In the genomic region with DNA sequence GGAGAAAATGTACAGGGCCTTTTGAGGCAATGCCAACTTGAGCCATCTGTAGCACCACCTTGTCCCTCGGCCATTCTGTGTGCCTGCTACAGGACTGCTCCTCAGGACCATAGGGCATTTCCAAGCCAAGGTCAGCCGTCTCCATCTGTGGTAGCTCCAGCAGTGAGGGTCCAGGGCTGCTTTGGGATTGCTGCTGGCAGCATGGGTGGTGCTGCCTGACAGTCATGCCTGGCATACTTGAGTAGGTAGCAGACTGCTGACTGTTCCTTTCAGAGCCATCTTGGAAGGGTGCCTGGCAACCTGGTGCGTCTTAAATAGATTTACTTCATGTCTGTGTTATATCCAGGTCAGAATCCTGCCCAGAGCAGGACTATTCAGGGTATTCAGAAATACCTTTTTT, we compare ENCODE assay signal across 13 mouse cellular contexts. TPM values are rescaled to one million over a fixed set of nuclear protein-coding genes. Genes with fewer than 3 reads are reported as not detected.
A peak's percentile ranks its signal among the peaks of the same experiment; 100 is the strongest.
DNase-seq lines count a peak whose midpoint lies in the region; ATAC-seq and TF ChIP-seq lines count a peak whose summit lies in the region.
"Had no signal": no experiment of that assay in that cellular context is flagged by ENCODE, and none has a peak within 500 bp of the region (broad histone marks: within the 10 kb centered on the region; RNA-seq: fewer than 3 reads in every experiment).

No protein-coding gene starts in this region.

- TF ChIP-seq CTCF in G1E (IDR thresholded peaks at IDR 0.05; ENCODE audit: low read depth, low read length) = no peak

- H3K27me3 ChIP-seq in G1E (ENCODE audit: insufficient read depth, low read length) = peaks cover 2% of the 10 kb centered on the region; the same call in 1 of the 2 replicates
- H3K27me3 ChIP-seq: midbrain, embryonic 12.5 days had no signal

- H3K9me3 ChIP-seq in G1E (replicated peaks) = peaks cover 2% of the 10 kb centered on the region; the same call in 1 of the 2 replicates
- H3K9me3 ChIP-seq: midbrain, embryonic 12.5 days had no signal

- no peak overlapping the region for H3K4me3 ChIP-seq in G1E (ENCODE audit: low read depth, low read length)
- H3K4me3 ChIP-seq: midbrain, embryonic 12.5 days had no signal

- ATAC-seq in G1E (ENCODE audit: extremely low read depth, insufficient number of reproducible peaks, low FRiP score, poor library complexity, severe bottlenecking) = peak; percentile 4; the same call in 1 of the 2 replicates

- H3K36me3 ChIP-seq in G1E (replicated peaks) = no peaks in the 10 kb centered on the region
- H3K36me3 ChIP-seq: midbrain, embryonic 12.5 days had no signal

- H3K4me1 ChIP-seq in G1E (ENCODE audit: insufficient read depth, low read depth, low read length) = no peaks in the 10 kb centered on the region
- H3K4me1 ChIP-seq: midbrain, embryonic 12.5 days had no signal

- intact Hi-C loops in left cerebral cortex, postnatal 10 days (cut with DNase I) = no loop called here

- peak; percentile 78 for DNase-seq in gastrocnemius, adult 18-20 months (ENCODE audit: low spot score)
- DNase-seq in gastrocnemius, postnatal 4 days (ENCODE audit: low spot score in 2 of 2) = no peak
- DNase-seq in G1E (ENCODE audit: low spot score) = no peak
- peak; percentile 93 to 95 for DNase-seq in cerebellum, postnatal 10 days
- peak; percentile 8 to 51 for DNase-seq in left cerebral cortex, postnatal 10 days (ENCODE audit: extremely low spot score in 1 of 2, low spot score in 2 of 2)
- DNase-seq in B cell, adult 2 months = no peak
- no peak for DNase-seq in Muller cell, postnatal 12 days (ENCODE audit: inconsistent ontology term)
- DNase-seq in thymus, postnatal 14 days = no peak
- DNase-seq: heart, postnatal 14 days had no signal

RNA-seq across cellular contexts. Expression of gene Cstl1, which starts 7.2 kb away (rescaled TPM):
- total RNA-seq in gastrocnemius, adult 18-20 months (2021) = not detected
- total RNA-seq in gastrocnemius, postnatal 4 days (2021) = under 1 TPM; 0.44 to 0.83 TPM
- not detected in 2 replicates for total RNA-seq in G1E (2014; fragmentation: Nextera tagmentation)
- not detected in 2 replicates for total RNA-seq in G1E (2017)
- polyA plus RNA-seq in G1E (2012) = not detected in 2 replicates
- total RNA-seq in left cerebral cortex, postnatal 10 days (2021) = not detected
- total RNA-seq: heart, postnatal 14 days had no signal
- polyA plus RNA-seq: liver, embryonic 16.5 days; midbrain, embryonic 12.5 days had no signal

RNA-seq across cellular contexts. Expression of gene Napb, which starts 10.7 kb away (rescaled TPM):
- 1 to 10 TPM; 5.9 to 6.0 TPM for total RNA-seq in gastrocnemius, adult 18-20 months (2021)
- 10 to 100 TPM in 1 of 2 experiments, 1 to 10 TPM in 1; 6.8 to 11.1 TPM for total RNA-seq in gastrocnemius, postnatal 4 days (2021)
- total RNA-seq in G1E (2014; fragmentation: Nextera tagmentation) (not detected in 2 replicates), G1E (2017) (0.16 TPM in 1 of 2 replicates, not detected in the other)
- polyA plus RNA-seq in G1E (2012) = not detected in 2 replicates
- total RNA-seq in left cerebral cortex, postnatal 10 days (2021) = 100 to 1,000 TPM; 257 to 269 TPM

RNA-seq across cellular contexts. Expression of gene Cst11, which starts 28.3 kb away (rescaled TPM):
- not detected for total RNA-seq in gastrocnemius, adult 18-20 months (2021)
- not detected for total RNA-seq in gastrocnemius, postnatal 4 days (2021)
- total RNA-seq in G1E (2014; fragmentation: Nextera tagmentation) (not detected in 2 replicates), G1E (2017) (not detected in 2 replicates)
- not detected in 2 replicates for polyA plus RNA-seq in G1E (2012)
- total RNA-seq in left cerebral cortex, postnatal 10 days (2021) = not detected
- total RNA-seq: heart, postnatal 14 days; layer of hippocampus, adult 8-10 months had no signal
- polyA plus RNA-seq: C2C12; liver, embryonic 16.5 days; midbrain, embryonic 12.5 days had no signal

RNA-seq across cellular contexts. Expression of gene 8030411F24Rik, which starts 38.8 kb away (rescaled TPM):
- not detected for total RNA-seq in gastrocnemius, adult 18-20 months (2021)
- total RNA-seq in gastrocnemius, postnatal 4 days (2021) = not detected
- total RNA-seq in G1E (2014; fragmentation: Nextera tagmentation) = not detected in 2 replicates
- 0.23 TPM in 1 of 2 replicates, not detected in the other for total RNA-seq in G1E (2017)
- not detected in 2 replicates for polyA plus RNA-seq in G1E (2012)
- total RNA-seq in left cerebral cortex, postnatal 10 days (2021) = not detected
- total RNA-seq: heart, postnatal 14 days; layer of hippocampus, adult 8-10 months had no signal
- polyA plus RNA-seq: C2C12; liver, embryonic 16.5 days; midbrain, embryonic 12.5 days had no signal

RNA-seq across cellular contexts. Expression of gene Cst12, which starts 46.2 kb away (rescaled TPM):
- not detected for total RNA-seq in gastrocnemius, adult 18-20 months (2021)
- total RNA-seq in gastrocnemius, postnatal 4 days (2021) = not detected
- total RNA-seq in G1E (2014; fragmentation: Nextera tagmentation) (not detected in 2 replicates), G1E (2017) (not detected in 2 replicates)
- polyA plus RNA-seq in G1E (2012) = not detected in 2 replicates
- total RNA-seq in left cerebral cortex, postnatal 10 days (2021) = not detected
- polyA plus RNA-seq: C2C12; liver, embryonic 16.5 days; midbrain, embryonic 12.5 days had no signal

Comparison
In these comparisons a context has a peak if more than half of its experiments do, and no peak if none do; other contexts are left out.
1. DNase-seq: peak in gastrocnemius, adult 18-20 months (single experiment), cerebellum, postnatal 10 days (2 of 2) and left cerebral cortex, postnatal 10 days (2 of 2); none in gastrocnemius, postnatal 4 days (0 of 2), G1E (single experiment), B cell, adult 2 months (0 of 2), Muller cell, postnatal 12 days (single experiment) and thymus, postnatal 14 days (single experiment).
2. RNA of gene Napb, which starts 10.7 kb away (total RNA-seq): 257 to 269 TPM in left cerebral cortex, postnatal 10 days; 6.8 to 11.1 TPM in gastrocnemius, postnatal 4 days, 5.9 to 6.0 TPM in gastrocnemius, adult 18-20 months and 0.16 TPM in G1E; every median in the first group is over 10 times any median in the second.